Mouse (Mus musculus): ENCODE data around the gene Gstt4.

The Gstt4 gene

DNA sequence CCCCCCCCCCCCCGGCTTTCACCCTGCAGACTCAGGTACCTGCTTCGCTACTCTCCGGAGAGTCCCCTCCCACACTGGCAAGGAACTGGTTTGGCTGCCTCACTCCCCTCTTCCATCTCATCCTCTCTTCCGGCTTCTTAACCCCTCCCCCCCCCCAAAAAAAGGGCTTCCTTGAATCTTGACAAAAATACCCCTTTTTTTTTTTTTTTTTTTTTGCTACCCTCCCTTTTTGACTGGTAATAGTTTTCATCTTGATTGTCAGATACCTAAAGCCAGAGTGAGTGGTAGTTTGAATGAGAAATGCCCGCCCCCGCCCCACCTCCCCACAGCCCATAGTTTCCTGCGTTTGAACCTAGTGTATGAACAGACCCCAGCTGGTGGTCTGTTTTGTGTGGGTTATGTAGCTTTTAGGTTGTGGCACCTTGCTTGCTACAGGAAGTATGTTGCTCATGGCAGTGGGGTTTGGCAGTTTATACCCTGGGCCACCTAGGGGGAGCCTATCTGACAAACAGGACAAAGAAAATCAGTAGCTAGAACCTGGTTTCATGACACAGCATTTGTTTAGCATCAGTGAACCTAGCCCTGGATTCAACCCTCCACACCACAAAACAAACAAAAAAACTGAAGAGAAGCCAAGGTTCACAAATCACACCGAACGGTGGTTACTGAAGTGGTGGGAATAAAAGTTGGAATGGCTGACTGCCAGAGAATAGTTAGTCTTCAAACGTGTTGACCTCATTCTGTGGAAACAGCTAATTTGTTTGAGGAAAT, 13.6 kb upstream of the Gstt4 start:
- DNase-seq (ENCODE audit: extremely low spot score, low read depth, low spot score), result no peak

- DNase-seq (ENCODE audit: extremely low spot score, low read depth, low spot score), result no peak
These were observed 13.0 kb upstream of the Gstt4 start for GRCm38 (mm10) chr10:75835307-75835706.

GRCm38 (mm10) chr10:75834721-75835120, 12.4 kb upstream of the Gstt4 start:
- DNase-seq (ENCODE audit: extremely low spot score, low read depth, low spot score), result no peak

- DNase-seq (ENCODE audit: extremely low spot score, low read depth, low spot score), result no peak
These were observed 11.9 kb upstream of the Gstt4 start for GRCm38 (mm10) chr10:75834250-75834649.

DNA sequence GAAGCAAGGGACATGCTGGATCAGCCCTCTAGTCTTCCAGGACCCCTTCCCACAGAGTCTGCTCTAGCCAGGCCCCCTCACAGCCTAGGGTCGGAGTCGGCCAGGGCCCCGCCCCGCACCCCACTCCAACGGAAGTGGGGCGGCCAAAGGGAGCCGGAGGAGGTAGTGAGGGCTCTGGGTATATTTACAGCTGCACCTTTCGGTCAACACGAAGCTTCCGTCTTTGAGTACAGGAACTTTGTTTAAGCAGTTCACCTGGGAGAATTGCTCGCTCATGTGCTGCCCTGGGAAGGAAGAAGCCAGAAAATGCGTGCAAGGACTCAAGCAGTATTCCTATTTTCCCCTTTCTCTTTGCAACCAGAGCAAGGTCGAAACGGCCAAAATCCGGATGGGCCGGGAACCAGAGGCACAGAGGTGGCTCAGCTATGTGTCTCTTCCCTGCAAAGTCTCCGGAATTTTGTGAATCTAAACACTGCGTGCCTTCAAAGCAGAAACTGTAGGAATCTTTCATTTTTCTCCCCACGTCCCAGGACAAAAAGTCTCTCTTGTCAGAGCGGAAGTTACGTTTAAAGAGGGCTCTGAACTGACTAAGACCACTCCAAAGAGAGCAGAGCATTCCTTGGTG, 11.2 kb upstream of the Gstt4 start:
- no peak for DNase-seq (ENCODE audit: extremely low spot score, low read depth, low spot score)

- no peak for DNase-seq (ENCODE audit: extremely low spot score, low read depth, low spot score)
These were observed 10.0 kb upstream of the Gstt4 start for GRCm38 (mm10) chr10:75832272-75832895.

GRCm38 (mm10) chr10:75830275-75830670, 7.9 kb upstream of the Gstt4 start:
- no peak for DNase-seq (ENCODE audit: extremely low spot score, low read depth, low spot score)

DNA sequence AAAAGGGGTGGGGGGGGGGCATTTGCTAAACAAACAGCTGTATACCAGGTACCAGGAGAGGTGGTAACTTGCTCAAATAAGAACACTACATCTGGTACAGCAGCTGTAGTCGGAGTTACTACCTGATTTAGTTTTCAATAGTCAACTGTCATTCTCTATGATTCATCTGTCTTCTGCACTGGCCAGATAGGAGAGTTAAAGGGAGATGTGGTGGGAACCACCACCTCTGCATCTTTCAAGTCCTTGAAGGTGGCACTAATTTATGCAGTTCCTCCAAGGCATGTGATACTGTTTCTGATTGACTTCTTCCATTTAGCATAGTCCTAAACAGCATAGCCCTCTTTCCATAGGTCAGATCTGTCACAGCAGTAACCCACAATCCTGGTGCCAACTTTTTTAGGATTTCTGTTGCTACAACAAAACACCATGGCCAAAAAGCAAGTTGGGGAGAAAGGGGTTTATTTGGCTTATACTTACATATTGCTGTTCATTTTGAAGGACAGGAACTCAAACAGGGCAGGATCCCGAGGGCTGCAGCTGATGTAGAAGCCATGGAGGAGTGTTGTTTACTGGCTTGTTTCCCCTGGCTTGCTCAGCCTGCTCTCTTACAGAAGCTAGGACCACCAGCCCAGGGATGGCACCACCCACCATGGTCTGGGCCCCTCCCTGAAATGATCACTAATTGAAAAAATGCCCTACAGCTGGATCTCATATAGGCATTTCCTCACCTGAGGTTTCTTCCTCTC, 7.4 kb upstream of the Gstt4 start:
- DNase-seq (ENCODE audit: extremely low spot score, low read depth, low spot score), result no peak

DNA sequence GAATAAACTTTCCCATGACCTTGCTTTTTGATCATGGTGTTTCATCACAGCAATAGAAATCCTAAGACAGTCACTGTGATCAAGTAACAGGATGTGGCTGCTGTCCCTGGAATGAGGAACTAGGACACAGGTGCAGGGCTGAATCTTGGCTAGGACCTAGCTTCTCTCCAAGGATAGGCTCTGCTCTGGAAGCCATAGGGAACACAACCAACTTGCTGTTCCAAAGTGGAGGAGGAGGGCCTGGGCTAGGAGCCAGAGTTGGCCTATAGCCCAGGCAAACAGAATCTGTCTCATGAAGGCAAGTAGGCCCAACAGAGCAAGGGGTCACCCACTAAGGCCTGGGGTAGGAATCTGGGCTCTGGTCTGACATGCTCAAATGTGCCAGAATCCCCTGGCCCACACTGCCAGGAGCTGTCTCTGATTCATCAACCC, 6.2 kb upstream of the Gstt4 start:
- no peak for DNase-seq (ENCODE audit: extremely low spot score, low read depth, low spot score)

DNA sequence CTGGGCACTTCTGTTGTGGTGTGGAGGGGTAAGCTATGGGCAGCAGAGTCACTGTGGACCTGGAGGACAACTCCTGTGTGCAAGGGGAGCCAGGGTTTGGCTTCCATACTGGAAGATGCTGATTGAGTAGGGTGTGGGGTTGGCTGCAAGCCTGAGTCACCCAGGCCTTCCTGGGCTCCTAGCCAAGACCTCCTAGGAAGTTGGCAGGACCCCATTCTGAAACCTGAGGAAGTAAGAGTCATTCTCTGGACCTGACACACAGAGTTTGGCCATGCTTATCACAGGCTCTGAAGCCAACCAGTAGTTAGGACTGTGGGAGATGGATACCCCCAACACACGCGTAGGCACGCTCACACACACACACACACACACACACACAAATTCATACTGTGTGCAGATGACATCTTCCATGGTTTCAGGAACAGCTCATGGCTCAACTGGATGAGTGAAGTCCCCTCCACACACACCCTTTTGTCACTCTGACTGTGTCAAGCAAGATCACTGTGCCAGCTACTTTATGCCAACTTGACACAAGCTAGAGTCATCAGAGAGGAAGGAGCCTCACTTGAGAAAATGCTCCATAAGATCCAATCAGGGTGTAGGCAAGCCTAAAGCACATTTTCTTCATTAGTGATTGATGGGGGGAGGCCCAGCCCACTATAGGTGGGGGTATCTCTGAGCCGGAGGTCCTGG, 5.5 kb upstream of the Gstt4 start:
- no peak for DNase-seq (ENCODE audit: extremely low spot score, low read depth, low spot score)

DNA sequence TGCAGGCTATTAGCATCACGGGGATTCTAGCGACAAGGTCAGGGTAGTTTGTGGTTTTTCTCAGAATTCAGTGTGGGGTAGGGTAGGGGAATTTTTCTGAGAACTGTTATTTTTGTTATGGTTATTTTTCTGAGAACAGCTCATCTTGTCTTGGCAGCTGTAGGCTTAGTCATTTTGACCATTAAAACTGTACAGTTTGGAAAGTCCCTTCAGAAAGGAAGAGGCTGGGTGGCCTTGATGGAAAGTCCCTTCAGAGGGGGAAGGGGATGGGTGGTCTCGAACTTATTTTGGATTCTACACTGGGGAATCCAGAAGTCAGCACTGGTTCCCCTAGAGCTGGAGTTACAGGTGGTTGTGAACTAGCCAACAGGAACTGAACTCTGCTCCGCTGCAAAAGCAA, 2.2 kb upstream of the Gstt4 start:
- no peak for DNase-seq (ENCODE audit: extremely low spot score, low read depth, low spot score)

DNA sequence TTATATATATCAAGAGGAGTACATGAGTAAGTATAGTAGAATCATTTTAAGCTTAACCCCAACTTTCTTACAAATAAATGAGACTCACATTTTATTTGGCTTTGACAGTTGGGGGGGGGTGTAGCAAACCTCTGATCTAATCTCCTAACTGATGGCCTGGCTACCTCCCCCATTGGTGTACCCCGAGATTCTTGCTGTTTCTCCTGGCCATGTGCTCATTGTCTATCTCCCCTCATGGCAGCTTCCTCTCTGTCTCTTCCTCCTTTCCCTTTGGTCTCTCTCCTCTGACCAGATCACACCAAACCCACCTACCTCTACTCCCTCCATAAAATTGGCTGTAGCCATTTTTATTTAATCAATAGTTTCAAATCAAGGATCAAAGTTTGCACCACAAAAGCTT, 1.4 kb upstream of the Gstt4 start:
- DNase-seq (ENCODE audit: extremely low spot score, low read depth, low spot score), result no peak

DNA sequence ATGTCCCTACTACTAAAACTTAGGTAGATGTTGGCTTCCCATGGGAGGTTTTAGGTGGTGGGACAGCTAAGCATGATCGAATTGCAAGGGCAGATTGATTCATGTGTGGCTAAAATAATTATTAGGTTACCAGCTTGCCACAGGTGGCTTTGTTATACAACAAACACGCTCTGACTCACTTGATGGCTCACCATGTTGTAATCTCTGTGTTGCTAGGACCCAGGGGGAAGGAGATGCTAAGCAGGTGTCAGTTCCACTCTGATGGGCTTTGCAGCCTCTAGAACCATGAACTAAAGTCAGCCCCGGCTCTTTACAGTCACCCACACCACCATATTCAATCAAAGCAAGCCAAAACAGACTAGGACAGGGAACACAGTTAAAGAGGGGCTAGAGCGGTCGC, 2.5 kb downstream of the Gstt4 start:
- no peak for DNase-seq (ENCODE audit: extremely low spot score, low read depth, low spot score)

GRCm38 (mm10) chr10:75818641-75819040, 3.7 kb downstream of the Gstt4 start:
- DNase-seq (ENCODE audit: extremely low spot score, low read depth, low spot score), result no peak

DNA sequence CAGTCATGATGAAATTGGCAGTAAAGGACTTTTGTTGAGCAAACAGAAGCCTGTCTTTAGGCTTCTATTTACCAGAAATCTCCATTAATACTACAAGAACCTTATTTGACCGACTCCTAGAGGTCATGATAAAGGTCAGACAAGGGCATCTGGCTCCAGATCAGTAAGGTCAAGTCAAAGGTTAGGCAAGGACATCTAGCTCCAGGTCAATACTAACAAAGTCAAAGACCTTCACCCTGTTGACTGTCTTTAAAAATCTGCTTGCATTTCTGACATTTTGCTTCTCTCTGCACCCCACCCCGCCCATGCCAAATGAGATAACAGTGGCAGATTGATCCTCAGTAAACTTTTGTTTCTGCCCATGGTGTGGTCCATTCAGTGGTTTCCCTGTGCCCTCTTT, 18.1 kb downstream of the Gstt4 start:
- no peak for DNase-seq (ENCODE audit: extremely low spot score, low read depth, low spot score)

DNA sequence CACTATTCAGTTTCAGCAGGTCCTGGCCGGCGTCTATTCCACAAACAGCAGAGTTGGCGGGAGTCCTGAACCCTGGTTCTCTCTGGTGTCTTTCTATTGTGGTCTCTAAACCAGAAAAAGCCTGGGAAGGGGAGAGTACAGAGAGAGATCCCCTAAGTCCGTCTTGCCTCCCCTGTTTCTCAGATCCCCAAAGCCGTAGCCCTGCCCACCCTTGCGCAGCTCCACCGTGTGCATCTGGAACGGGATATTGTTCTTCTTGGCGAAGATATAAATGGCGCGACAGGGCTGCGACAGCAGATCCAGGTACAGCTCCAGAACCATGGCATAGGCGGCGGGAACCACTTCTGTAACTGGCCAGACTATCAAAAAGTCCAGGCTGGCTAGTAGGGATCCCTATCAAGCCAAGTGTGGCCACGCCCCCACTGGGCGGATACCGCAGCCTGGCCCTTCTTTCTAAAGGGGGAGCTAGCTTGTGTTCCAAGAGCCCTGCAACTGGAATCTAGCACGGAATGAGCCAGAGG, 24.1 kb downstream of the Gstt4 start, which contains the start of gene Gstt1:
Gstt1 (minus strand) TSS at position 409 of the 521 bp plus-strand sequence.
- no peak for DNase-seq (ENCODE audit: extremely low spot score, low read depth, low spot score)

GRCm38 (mm10) chr10:75797619-75798175, 24.6 kb downstream of the Gstt4 start:
- no peak for DNase-seq (ENCODE audit: extremely low spot score, low read depth, low spot score)

DNA sequence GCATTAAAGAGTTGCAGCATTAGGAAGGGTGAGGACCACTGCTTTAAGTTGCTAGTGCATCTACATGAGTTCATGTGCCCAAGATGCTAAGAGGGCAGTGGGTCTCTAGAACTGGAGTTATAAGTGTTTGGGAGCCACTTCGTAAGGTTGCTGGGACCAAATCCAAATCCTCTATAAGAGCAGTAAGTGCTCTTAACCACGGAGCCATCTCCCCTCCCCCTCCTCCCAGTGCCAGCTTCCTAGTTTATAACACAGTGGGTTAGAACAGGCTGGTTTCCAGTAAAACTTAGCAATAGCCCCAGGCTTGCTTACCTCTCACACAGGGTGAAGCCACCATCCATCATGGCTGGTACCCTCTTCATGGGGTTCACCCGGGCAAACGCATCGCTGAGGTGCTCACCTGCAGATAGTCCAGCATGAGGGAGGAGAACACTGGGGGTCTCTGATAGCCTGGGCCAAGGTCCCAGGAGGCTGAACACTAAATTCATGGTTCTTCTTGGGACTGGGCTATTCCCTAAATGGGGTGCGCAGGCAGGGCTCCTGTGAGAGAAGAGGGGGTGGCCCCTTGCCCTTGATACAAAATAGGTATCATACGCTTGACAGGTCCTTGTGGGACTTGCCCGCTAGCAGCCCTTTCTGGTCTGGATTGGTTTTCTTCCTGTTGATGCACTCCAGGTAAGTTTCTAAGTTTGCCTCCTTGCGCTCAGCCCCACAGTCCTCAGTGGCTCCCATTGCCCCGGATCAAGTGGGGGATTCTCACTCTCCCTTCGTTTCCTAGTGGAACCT, 25.4 kb downstream of the Gstt4 start:
- DNase-seq (ENCODE audit: extremely low spot score, low read depth, low spot score), result no peak

DNA sequence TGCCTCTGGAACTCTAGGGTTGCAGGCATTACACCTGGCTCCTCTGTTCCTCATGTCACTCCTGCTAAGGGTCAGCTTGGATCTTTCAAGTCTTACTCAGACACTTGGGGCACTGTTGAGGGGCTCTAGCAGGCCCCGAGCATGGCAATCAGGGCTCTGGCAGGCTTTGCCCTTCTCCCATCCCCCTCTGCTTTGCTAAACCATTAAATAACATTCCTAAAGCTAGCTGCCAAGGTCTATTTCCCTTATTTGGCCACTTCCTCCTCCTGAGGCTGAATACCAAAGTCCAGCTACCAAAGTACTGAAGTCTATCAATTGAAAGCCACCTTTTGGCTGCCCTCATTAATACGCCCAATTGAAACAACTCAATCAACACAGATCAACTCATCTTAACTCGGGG, 27.5 kb downstream of the Gstt4 start:
- no peak for DNase-seq (ENCODE audit: extremely low spot score, low read depth, low spot score)

DNA sequence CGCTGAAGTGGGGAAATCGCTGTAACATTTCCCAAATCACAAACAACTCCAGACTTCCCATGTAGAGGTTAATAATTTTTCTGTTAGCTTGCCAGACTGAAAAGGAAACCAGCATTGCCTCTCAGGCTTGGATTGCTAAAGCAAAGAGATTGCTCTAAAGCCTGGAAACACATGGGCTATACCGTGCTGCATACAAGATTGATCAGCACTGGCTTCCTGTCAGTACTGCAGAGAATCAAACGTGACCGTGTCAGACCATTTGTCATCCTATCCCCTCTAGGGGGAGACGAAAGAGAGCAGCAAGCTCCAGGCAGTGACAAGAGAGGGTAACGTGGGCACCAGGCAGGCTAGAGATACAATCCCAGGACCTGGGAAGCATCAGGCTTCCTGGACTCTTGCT, 31.6 kb downstream of the Gstt4 start:
- no peak for DNase-seq (ENCODE audit: extremely low spot score, low read depth, low spot score)
